Mouse (Mus musculus) kidney, embryonic 16.5 days (tissue): ENCODE measurements around the gene Gm26661. TPM values are rescaled to one million over a fixed set of nuclear protein-coding genes. Genes with fewer than 3 reads are reported as not detected.

ENCODE experiments used
- ATAC-seq: fragments of 200-750 bp; cut with Nextera tagmentation; 2 replicates; pipeline ENCODE4 v1.8.0; 2017; ENCODE audit warnings: moderate TSS enrichment; ENCODE audit not compliant: low FRiP score, low TSS enrichment
- H3K27ac ChIP-seq: fragments of 300-500 bp; sonication (generic); 2 replicates; pipeline ENCODE4 v1.5.1; 2014; ENCODE audit warnings: low read length
- H3K27me3 ChIP-seq: fragments of 300-500 bp; sonication (generic); 2 replicates; pipeline ENCODE4 v1.6.1; 2014; ENCODE audit warnings: low read length, control low read depth, mixed read lengths; ENCODE audit not compliant: insufficient read depth
- H3K36me3 ChIP-seq: fragments of 300-500 bp; sonication (generic); 2 replicates; pipeline ENCODE4 v1.6.1; 2014; ENCODE audit warnings: low read length, control low read depth, mixed read lengths; ENCODE audit not compliant: insufficient read depth
- H3K4me1 ChIP-seq: fragments of 300-500 bp; sonication (generic); 2 replicates; pipeline ENCODE4 v1.6.1; 2014; ENCODE audit warnings: low read length, control low read depth, mixed read lengths; ENCODE audit not compliant: insufficient read depth
- H3K4me2 ChIP-seq: fragments of 300-500 bp; sonication (generic); replicated peaks from 2 replicates; pipeline ENCODE4 v1.6.1; 2014; ENCODE audit warnings: low read depth, low read length
- H3K4me3 ChIP-seq: fragments of 300-500 bp; sonication (generic); 2 replicates; pipeline ENCODE4 v1.5.1; 2014; ENCODE audit warnings: mild to moderate bottlenecking, low read length
- H3K9ac ChIP-seq: fragments of 300-500 bp; sonication (generic); replicated peaks from 2 replicates; pipeline ENCODE4 v1.6.1; 2014; ENCODE audit warnings: low read length
- H3K9me3 ChIP-seq: fragments of 300-500 bp; sonication (generic); 2 replicates; pipeline ENCODE4 v1.6.1; 2016; ENCODE audit warnings: low read length, control low read depth
- WGBS: fragments of 180-500 bp; shearing (Covaris S2); extraction: QIAGEN DNeasy Blood & Tissue Kit; methylation state at CpG from one replicate; pipeline ENCODE4 v1.1.7; 2014; 5-methylcytosine and 5-hydroxymethylcytosine counted together
- polyA plus RNA-seq: library from polyadenylated mRNA; unstranded; fragments of >200 nt; fragmentation: Nextera tagmentation; extraction: Ambion mirVana; gene quantifications from 2 replicates; pipeline ENCODE4 v1.2.1, GENCODE M21; 2015

Gene Gm26661
- polyA plus RNA-seq, 1 experiment from 2014 or later = not detected

GRCm38 (mm10) chr14:7819446-7819845 is 28.1 kb downstream of the Gm26661 start:
- peak overlapping the region; percentile 59 for H3K4me3 ChIP-seq
- ATAC-seq = no peak
- peak overlapping the region; percentile 93 for H3K4me2 ChIP-seq
- peak overlapping the region; percentile 70; the same call in 1 of the 2 replicates for H3K9ac ChIP-seq
- H3K36me3 ChIP-seq = no peaks in the 10 kb centered on the region
- H3K27ac ChIP-seq = peak overlapping the region; percentile 48; the same call in 1 of the 2 replicates
- WGBS = 64% methylated on average over 5 of the region's 5 CpGs
- H3K9me3 ChIP-seq = no peaks in the 10 kb centered on the region
- H3K27me3 ChIP-seq = no peaks in the 10 kb centered on the region
- peaks cover 24% of the 10 kb centered on the region for H3K4me1 ChIP-seq

GRCm38 (mm10) chr14:7821341-7821740 is 30.0 kb downstream of the Gm26661 start:
- H3K27me3 ChIP-seq = no peaks in the 10 kb centered on the region
- H3K4me3 ChIP-seq = no peak overlapping the region
- H3K27ac ChIP-seq = no peak overlapping the region
- WGBS = 71% methylated on average over 8 of the region's 8 CpGs
- ATAC-seq = no peak
- no peaks in the 10 kb centered on the region for H3K36me3 ChIP-seq
- no peak overlapping the region for H3K9ac ChIP-seq
- H3K4me1 ChIP-seq = peaks cover 43% of the 10 kb centered on the region
- no peak overlapping the region for H3K4me2 ChIP-seq
- no peaks in the 10 kb centered on the region for H3K9me3 ChIP-seq

GRCm38 (mm10) chr14:7822693-7823092 is 31.3 kb downstream of the Gm26661 start:
- Histone ChIP-seq H3K9ac (no peak overlapping the region), H3K4me1 (peaks cover 56% of the 10 kb centered on the region), H3K27ac (no peak overlapping the region), H3K4me3 (no peak overlapping the region), H3K4me2 (no peak overlapping the region), H3K36me3 (no peaks in the 10 kb centered on the region), H3K27me3 (no peaks in the 10 kb centered on the region), H3K9me3 (no peaks in the 10 kb centered on the region)
- ATAC-seq = no peak
- WGBS = 61% methylated on average over 7 of the region's 7 CpGs

GRCm38 (mm10) chr14:7824651-7825268 is 33.4 kb downstream of the Gm26661 start:
- no peaks in the 10 kb centered on the region for H3K9me3 ChIP-seq
- H3K27me3 ChIP-seq = no peaks in the 10 kb centered on the region
- WGBS = 28% methylated on average over 8 of the region's 8 CpGs
- H3K4me3 ChIP-seq = no peak overlapping the region
- H3K4me1 ChIP-seq = peaks cover 55% of the 10 kb centered on the region
- peak overlapping the region; percentile 96 for H3K27ac ChIP-seq
- ATAC-seq = peak; percentile 9; the same call in 1 of the 2 replicates
- no peak overlapping the region for H3K4me2 ChIP-seq
- H3K9ac ChIP-seq = no peak overlapping the region; the same call in 1 of the 2 replicates
- no peaks in the 10 kb centered on the region for H3K36me3 ChIP-seq

- H3K9ac ChIP-seq = peak overlapping the region; percentile 58
- H3K4me2 ChIP-seq = peak overlapping the region; percentile 18; the same call in 1 of the 2 replicates
- 45% methylated on average over 10 of the region's 10 CpGs for WGBS
- H3K9me3 ChIP-seq = no peaks in the 10 kb centered on the region
- H3K36me3 ChIP-seq = 0 out of 2 replicates have a peak, but pooled peaks cover 5% of the 10 kb centered on the region
- H3K4me3 ChIP-seq = no peak overlapping the region
- H3K27me3 ChIP-seq = no peaks in the 10 kb centered on the region
- peaks cover 55% of the 10 kb centered on the region for H3K4me1 ChIP-seq
- peak overlapping the region; percentile 96 for H3K27ac ChIP-seq
- ATAC-seq = peak; percentile 86
These were observed 35.0 kb downstream of the Gm26661 start for GRCm38 (mm10) chr14:7826151-7826937.

- Histone ChIP-seq H3K27me3 (no peaks in the 10 kb centered on the region), H3K9ac (no peak overlapping the region), H3K27ac (peak overlapping the region; percentile 61), H3K4me2 (no peak overlapping the region), H3K36me3 (0 out of 2 replicates have a peak, but pooled peaks cover 5% of the 10 kb centered on the region), H3K9me3 (no peaks in the 10 kb centered on the region), H3K4me3 (no peak overlapping the region), H3K4me1 (peaks cover 49% of the 10 kb centered on the region)
- ATAC-seq = no peak
- 46% methylated on average over 2 of the region's 2 CpGs for WGBS
These were observed 37.8 kb downstream of the Gm26661 start for GRCm38 (mm10) chr14:7829181-7829580.

GRCm38 (mm10) chr14:7831770-7832439 is 40.5 kb downstream of the Gm26661 start:
- no peak overlapping the region for H3K4me3 ChIP-seq
- H3K36me3 ChIP-seq = 0 out of 2 replicates have a peak, but pooled peaks cover 5% of the 10 kb centered on the region
- WGBS = 13% methylated on average over 1 of the region's 1 CpGs
- H3K9ac ChIP-seq = no peak overlapping the region
- H3K4me2 ChIP-seq = no peak overlapping the region
- peaks cover 22% of the 10 kb centered on the region for H3K4me1 ChIP-seq
- H3K27me3 ChIP-seq = no peaks in the 10 kb centered on the region
- no peak overlapping the region for H3K27ac ChIP-seq
- ATAC-seq = no peak
- H3K9me3 ChIP-seq = no peaks in the 10 kb centered on the region

- H3K4me3 ChIP-seq = no peak overlapping the region
- H3K9me3 ChIP-seq = no peaks in the 10 kb centered on the region
- WGBS = 95% methylated on average over 5 of the region's 5 CpGs
- no peak for ATAC-seq
- H3K9ac ChIP-seq = no peak overlapping the region
- H3K4me2 ChIP-seq = no peak overlapping the region
- H3K36me3 ChIP-seq = 0 out of 2 replicates have a peak, but pooled peaks cover 5% of the 10 kb centered on the region
- H3K27ac ChIP-seq = no peak overlapping the region
- no peaks in the 10 kb centered on the region for H3K27me3 ChIP-seq
- H3K4me1 ChIP-seq = peaks cover 17% of the 10 kb centered on the region
These were observed 41.0 kb downstream of the Gm26661 start for GRCm38 (mm10) chr14:7832440-7832783.

- H3K4me3 ChIP-seq = no peak overlapping the region
- WGBS = 61% methylated on average over 4 of the region's 4 CpGs
These were observed 42.1 kb downstream of the Gm26661 start for GRCm38 (mm10) chr14:7833458-7833857.

More at GRCm38 (mm10) chr14:7833458-7833857, 42.1 kb downstream of the Gm26661 start:
- H3K4me1 ChIP-seq = peaks cover 19% of the 10 kb centered on the region
- no peaks in the 10 kb centered on the region for H3K9me3 ChIP-seq
- 0 out of 2 replicates have a peak, but pooled peaks cover 5% of the 10 kb centered on the region for H3K36me3 ChIP-seq
- ATAC-seq = no peak
- H3K27ac ChIP-seq = no peak overlapping the region
- H3K27me3 ChIP-seq = no peaks in the 10 kb centered on the region
- no peak overlapping the region for H3K9ac ChIP-seq
- no peak overlapping the region for H3K4me2 ChIP-seq
